Mouse (Mus musculus): ENCODE measurements at regions not wholly inside any gene's neighbourhood (a gene's known extent, or its start where the extent isn't known, plus 50 kb on each side); places are given as distances from the start of the nearest gene placed in this dataset.

DNA sequence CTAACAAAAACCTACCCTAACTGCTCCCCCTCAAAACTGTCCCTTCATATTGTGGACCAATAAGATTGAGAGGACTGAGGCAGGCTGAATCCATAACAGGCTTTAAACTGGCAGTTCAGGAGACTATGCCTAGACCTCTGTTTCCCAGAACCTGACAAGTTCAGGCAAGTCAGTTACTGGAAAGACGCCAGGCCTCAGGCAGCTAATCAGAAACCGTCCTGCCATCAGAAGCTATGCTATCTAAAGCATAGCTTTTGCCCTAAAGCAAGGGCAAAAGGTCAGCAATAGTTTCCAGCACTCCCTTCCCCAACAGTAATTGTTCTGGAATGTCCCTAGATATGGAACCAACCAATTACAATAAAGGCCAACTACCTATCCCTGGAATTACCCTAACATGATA, 273.0 kb downstream of the Bche start:
- intact Hi-C loops (cut with DNase I): no loop called here

DNA sequence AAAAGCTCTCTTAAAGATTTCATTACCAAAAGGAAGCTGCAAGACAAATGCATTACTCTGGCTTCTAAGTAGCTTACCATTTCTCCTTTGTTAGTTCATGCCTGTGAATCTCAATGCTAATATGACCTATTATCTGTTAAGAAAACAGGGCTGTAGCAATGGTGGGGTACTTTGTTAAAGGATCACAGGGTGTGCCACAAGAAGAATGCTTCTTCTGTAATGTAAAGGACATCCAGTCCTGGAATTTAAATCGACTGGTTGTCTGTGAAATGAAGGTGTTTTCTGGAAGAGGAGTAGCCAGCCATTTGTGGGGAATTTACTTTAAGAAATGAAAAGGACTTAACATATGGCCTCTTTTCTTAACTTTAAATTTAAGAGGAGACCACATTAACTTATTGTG, 273.9 kb downstream of the Bche start:
- intact Hi-C loops (cut with DNase I): no loop called here
- DNase-seq (ENCODE audit: extremely low spot score in 1 of 2, low spot score in 2 of 2): no peak

More for the DNA sequence above, 273.0 kb downstream of the Bche start:
- peak in 1 of 2 experiments; percentile 20 for DNase-seq (ENCODE audit: extremely low spot score in 1 of 2, low spot score in 2 of 2)

DNA sequence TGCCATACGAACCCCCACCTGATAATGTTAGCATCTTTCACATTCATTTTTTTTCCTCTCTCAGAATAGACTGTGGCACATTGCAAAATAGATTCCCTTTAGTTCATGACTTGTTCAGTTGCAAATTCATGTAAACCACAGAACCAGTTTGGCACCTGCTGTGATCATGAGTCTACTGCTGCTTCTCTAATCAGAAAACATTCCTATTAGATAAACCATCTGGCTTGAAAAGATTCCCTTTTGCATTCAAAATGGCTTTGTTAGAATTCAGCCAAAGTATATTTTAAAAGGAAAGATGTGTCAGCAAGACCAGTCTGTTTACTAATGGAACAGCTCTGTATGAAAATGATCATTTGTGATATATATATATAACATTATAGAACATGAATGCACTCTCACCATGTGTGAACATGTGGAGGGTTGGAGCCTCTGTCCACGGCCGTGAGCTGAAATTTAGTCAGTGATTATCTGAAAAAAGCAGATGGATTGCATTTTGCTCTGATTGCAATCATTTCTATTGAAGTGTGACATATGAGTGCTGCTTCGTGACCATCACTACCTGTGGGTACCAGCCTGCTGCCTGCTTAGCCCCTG, 298.2 kb downstream of the Bche start:
- intact Hi-C loops (cut with DNase I): loop anchor here (10.0 kb wide), 1 partner anchor 355 kb away; the partner anchor contains the start of gene Slitrk3
- no peak for DNase-seq (ENCODE audit: extremely low spot score in 1 of 2, low spot score in 2 of 2)

DNA sequence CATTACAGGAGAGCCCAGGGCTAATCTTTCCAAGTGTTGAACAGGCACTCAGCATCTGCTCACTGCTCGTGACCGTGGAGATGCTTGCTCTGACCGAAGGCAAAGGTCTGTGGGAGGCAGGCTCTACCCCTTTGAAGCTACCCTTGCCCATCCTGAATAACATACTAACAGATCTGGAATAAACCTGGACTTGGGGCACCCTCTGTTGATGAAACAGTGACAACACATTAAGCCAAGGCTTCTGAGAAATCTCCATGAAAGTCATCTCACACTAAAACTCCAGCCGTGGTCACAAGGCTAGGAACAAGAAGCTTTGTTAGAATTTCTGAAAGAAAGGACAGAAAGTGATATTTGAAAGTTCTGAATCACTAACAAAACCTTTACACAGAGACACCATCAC, 306.8 kb downstream of the Bche start:
- intact Hi-C loops (cut with DNase I): loop anchor here (10.0 kb wide), 1 partner anchor 347 kb away; the partner anchor contains the start of gene Slitrk3
- peak in 1 of 2 experiments; percentile 15 for DNase-seq (ENCODE audit: extremely low spot score in 1 of 2, low spot score in 2 of 2)

DNA sequence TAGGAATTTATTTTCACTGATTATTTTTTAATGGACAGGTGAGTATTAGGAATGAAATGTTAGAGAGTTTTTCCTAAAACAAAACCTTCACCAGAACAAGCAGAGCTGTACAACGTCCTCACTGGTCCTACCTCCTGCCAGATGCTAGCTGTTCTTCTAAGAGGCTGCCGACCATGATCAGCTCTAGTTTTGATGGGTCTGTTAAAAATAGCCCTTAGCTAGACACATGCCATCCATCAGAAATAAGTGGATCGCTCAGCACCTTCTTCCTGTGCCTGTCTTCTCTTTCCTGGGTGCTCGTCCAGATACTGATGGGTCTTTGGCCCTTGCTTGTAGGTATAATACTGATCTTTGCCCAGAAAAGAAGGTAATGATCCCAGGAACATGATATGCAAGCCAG, 312.4 kb downstream of the Bche start:
- DNase-seq (ENCODE audit: extremely low spot score in 1 of 2, low spot score in 2 of 2): no peak
- intact Hi-C loops (cut with DNase I): no loop called here

DNA sequence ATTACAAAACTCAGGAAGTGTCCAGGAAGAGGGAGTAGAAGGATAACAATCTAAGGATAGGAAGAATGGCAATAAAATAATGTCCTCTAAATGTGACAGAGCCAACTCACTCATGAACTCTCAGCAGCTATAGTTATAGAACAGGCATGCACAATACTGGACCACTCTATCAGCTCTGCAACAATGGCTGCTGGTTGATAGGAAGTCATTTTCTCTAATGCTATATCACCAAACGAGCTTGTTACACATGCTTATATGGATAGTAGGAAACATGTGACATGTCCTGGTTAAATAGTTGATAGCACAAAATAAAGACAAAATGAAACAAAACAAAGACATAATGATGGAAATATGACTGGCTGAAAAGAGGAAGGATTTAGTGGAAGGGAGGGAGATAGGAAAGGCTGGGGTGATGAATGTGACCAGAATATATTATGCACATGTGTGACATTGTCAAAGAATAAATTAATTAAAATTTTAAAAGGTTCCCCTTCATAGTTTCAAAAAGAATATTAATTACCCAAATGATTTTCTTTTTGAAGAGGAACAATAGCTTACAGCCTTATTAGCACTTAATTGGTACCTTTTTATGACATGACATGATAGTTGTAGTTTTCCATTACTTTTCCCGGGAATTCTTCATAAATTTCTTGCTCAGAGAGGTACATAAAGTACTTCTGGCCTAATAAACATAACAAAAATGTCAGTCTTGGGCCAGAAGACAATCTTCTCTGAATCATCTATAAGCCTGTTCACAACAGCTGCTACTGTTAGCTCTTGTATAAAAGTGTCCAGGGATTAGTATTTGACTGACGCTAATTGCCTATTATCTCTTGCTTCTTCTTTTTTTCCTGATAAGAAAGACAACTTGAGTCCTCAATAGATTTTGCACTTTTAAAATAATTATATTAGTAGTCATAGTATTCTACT, 318.2 kb downstream of the Bche start:
- no peak for DNase-seq (ENCODE audit: extremely low spot score in 1 of 2, low spot score in 2 of 2)
- intact Hi-C loops (cut with DNase I): no loop called here

DNA sequence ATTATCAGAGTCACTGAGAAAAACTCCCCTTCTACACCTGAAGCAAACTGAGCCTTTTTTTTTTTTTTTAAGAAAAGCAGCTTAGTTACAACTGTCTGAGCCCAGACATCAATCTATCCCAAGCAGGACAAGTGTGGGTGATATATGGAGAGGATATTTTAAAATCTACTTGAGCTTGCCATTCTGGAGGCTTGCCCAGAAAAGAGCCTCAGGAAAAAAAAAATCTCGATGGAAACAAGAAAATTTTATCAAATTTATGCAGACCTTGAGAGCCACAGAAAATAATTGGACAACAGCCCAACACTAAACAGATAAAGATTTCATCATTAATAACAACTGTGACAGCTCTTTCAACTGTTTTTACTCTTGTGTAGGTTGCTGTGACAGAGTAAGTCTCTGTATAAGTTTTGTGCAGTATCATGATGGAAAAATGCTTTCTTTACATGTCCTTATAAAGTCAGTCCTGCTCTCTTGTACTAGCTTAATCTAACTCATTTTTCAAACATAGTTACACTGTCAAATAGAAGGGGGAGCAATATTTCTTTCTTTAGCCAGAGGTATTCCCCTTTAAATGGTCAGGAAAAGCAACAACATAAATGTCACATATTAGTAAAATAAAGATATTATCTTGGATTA, 297.4 kb upstream of the Slitrk3 start:
- intact Hi-C loops (cut with DNase I): no loop called here
- DNase-seq (ENCODE audit: extremely low spot score in 1 of 2, low spot score in 2 of 2): peak in 1 of 2 experiments; percentile 14

DNA sequence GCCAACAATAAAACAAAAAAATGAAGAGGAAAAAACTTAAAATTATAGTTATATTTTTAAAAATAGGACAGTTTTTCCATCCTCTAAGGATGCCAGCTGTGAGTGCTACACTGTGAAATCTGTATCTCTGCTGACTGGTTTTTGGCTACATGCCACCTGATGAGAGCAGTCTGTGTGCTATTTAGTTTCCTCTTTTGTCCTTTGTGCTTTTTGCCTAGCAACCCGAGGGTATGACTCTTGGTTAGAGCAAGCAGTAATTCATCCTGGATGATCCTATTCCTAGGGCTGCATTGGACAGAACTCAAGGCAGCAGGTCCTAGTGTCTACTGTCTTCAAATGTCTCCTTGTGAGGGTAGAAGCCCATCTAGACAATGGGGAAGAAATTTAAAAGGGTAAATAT, 285.6 kb upstream of the Slitrk3 start:
- intact Hi-C loops (cut with DNase I): no loop called here
- peak; percentile 38 to 53 for DNase-seq (ENCODE audit: extremely low spot score in 1 of 2, low spot score in 2 of 2)

DNA sequence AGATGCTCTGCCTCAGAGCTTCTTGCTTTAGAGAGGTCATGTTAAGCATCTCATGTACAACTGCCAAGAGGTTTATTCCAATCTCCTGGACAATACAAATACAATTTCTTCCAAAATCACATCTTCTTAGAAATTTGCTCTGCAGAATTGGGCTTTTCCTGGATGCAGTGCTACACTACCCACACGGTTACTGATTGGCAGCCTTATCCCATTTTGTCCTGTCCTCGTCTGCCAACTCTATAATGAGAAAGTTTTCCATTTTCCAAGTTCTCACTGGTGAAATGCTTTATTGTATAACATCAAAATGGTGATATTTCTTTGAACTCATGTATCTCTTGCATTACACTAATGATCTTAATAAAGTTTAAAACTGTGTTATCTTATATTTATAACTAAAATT, 282.1 kb upstream of the Slitrk3 start:
- intact Hi-C loops (cut with DNase I): no loop called here
- DNase-seq (ENCODE audit: extremely low spot score in 1 of 2, low spot score in 2 of 2): no peak

DNA sequence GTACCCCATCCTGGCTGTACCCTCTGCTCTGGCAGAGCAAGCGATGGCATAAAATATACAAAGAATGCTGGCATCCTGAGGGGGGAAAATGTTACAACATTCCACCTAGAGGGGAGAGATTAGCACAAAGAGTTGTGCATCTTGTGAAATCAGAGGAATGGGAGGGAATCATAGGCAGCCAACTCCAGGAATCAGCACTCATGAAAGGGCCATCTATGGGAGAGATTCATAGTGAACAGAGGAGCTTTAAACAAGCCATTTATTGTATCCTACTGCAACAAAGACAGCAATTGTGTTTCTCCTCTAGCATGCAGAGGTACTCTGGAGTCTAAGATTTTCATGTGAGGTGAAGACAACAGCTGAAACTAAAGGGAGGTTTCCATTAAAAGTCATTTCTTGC, 265.6 kb upstream of the Slitrk3 start:
- DNase-seq (ENCODE audit: extremely low spot score in 1 of 2, low spot score in 2 of 2): no peak
- intact Hi-C loops (cut with DNase I): no loop called here

All from left cerebral cortex, postnatal 10 days (tissue).